Mouse (Mus musculus) hindbrain, embryonic 10.5 days (tissue): ENCODE results near the gene Nudc. TPM values are rescaled to one million over a fixed set of nuclear protein-coding genes. Genes with fewer than 3 reads are reported as not detected.
A peak's percentile ranks its signal among the peaks of the same experiment; 100 is the strongest.

Experiments used
- DNase-seq: peaks from one replicate; pipeline ENCODE4 v3.0.0-alpha.2; 2017; ENCODE audit warnings: low spot score
- H3K27ac ChIP-seq: fragments of 300-500 bp; sonication (generic); 2 replicates; pipeline ENCODE4 v1.5.1; 2016; ENCODE audit warnings: mild to moderate bottlenecking, moderate library complexity
- H3K27me3 ChIP-seq: fragments of 300-500 bp; sonication (generic); 2 replicates; pipeline ENCODE4 v1.6.1; 2016; ENCODE audit warnings: mild to moderate bottlenecking; ENCODE audit not compliant: poor library complexity, insufficient read depth, severe bottlenecking
- H3K36me3 ChIP-seq: fragments of 300-500 bp; sonication (generic); 2 replicates; pipeline ENCODE4 v1.6.1; 2016; ENCODE audit warnings: mild to moderate bottlenecking, moderate library complexity
- H3K4me1 ChIP-seq: fragments of 300-500 bp; sonication (generic); replicated peaks from 2 replicates; pipeline ENCODE4 v1.6.1; 2016; ENCODE audit warnings: mild to moderate bottlenecking
- H3K4me3 ChIP-seq: fragments of 300-500 bp; sonication (generic); 2 replicates; pipeline ENCODE4 v1.5.1; 2016; ENCODE audit warnings: mild to moderate bottlenecking, moderate library complexity
- H3K9me3 ChIP-seq: fragments of 300-500 bp; sonication (generic); 2 replicates; pipeline ENCODE4 v1.6.1; 2016; ENCODE audit warnings: mild to moderate bottlenecking, moderate library complexity
- WGBS: fragments of 180-500 bp; shearing (Covaris S2); methylation state at CpG from one replicate; pipeline ENCODE4 v1.1.7; 2016; 5-methylcytosine and 5-hydroxymethylcytosine counted together
- polyA plus RNA-seq: library from polyadenylated mRNA; unstranded; fragments of >200 nt; fragmentation: Nextera tagmentation; extraction: Ambion mirVana; gene quantifications from 2 replicates; pipeline ENCODE4 v1.2.1, GENCODE M21; 2016

The Nudc gene
- polyA plus RNA-seq, 1 experiment from 2014 or later: 438 TPM

- DNase-seq: no peak
- peak overlapping the region; percentile 76 for H3K4me3 ChIP-seq
- H3K4me1 ChIP-seq: peaks cover 33% of the 10 kb centered on the region
- 25% methylated on average over 6 of the region's 6 CpGs for WGBS
- peaks cover 89% of the 10 kb centered on the region for H3K27me3 ChIP-seq
- H3K27ac ChIP-seq: no peak overlapping the region
- no peaks in the 10 kb centered on the region for H3K36me3 ChIP-seq
- H3K9me3 ChIP-seq: no peaks in the 10 kb centered on the region
These were observed 48.9 kb downstream of the Nudc start for GRCm38 (mm10) chr4:133496738-133497445.

DNA sequence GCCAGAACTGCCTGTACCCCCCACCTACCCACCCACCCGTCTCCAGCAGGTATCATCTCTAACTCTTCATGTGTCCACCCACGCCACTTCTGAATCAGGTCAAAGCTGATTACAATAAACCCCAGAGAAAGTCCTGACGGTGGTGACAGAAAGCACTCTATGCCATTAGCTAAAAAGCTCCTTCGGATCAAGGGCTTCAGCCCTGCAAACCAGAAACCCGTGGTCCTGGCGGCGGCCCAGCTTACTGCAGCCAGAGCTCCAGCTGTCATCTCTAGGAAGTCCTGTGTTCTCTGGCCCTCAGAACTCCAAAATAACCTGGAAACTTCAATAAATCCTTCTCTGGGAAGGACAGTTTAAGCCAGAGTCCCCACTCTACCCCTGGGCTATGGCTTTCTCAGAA is 50.1 kb downstream of the Nudc start:
- H3K36me3 ChIP-seq: no peaks in the 10 kb centered on the region
- H3K27me3 ChIP-seq: peaks cover 77% of the 10 kb centered on the region
- no peak overlapping the region for H3K27ac ChIP-seq
- H3K9me3 ChIP-seq: no peaks in the 10 kb centered on the region
- H3K4me1 ChIP-seq: peaks cover 38% of the 10 kb centered on the region
- WGBS: 36% methylated on average over 7 of the region's 7 CpGs
- no peak overlapping the region for H3K4me3 ChIP-seq
- DNase-seq: no peak

- 63% methylated on average over 4 of the region's 4 CpGs for WGBS
- Histone ChIP-seq H3K27me3 (peaks cover 68% of the 10 kb centered on the region), H3K4me1 (peaks cover 39% of the 10 kb centered on the region)
These were observed 50.9 kb downstream of the Nudc start for GRCm38 (mm10) chr4:133494867-133495266.

DNA sequence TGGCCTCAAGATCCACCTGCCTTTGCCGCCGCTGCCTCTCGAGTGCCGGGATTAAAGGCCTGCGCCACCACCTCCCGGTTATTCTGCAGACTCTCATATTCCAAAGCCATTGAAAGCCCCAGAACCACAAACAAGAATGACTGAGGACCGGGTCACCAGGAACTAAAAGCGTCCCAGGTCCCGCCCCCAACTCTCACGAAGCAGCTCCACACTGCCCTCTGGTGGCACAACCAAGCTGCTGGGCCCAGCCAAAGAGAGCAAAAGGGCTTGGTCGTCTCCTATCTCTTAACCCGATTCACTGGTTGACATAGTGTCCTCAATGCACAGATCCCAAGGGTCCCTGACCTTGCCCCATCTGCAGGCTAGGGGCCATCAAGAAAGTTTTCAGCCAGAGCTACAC is 51.4 kb downstream of the Nudc start:
- peak; percentile 89 for DNase-seq
- Histone ChIP-seq H3K4me1 (peaks cover 43% of the 10 kb centered on the region), H3K4me3 (peak overlapping the region; percentile 47), H3K9me3 (no peaks in the 10 kb centered on the region), H3K27ac (no peak overlapping the region; the same call in 1 of the 2 replicates), H3K36me3 (no peaks in the 10 kb centered on the region), H3K27me3 (peaks cover 64% of the 10 kb centered on the region)
- under 1% methylated on average over 12 of the region's 12 CpGs for WGBS

More at GRCm38 (mm10) chr4:133494867-133495266, 50.9 kb downstream of the Nudc start:
- Histone ChIP-seq H3K36me3 (no peaks in the 10 kb centered on the region), H3K9me3 (no peaks in the 10 kb centered on the region), H3K27ac (no peak overlapping the region), H3K4me3 (no peak overlapping the region)
- DNase-seq: no peak

GRCm38 (mm10) chr4:133493895-133494294 is 51.9 kb downstream of the Nudc start:
- no peaks in the 10 kb centered on the region for H3K9me3 ChIP-seq
- no peak overlapping the region; the same call in 1 of the 2 replicates for H3K27ac ChIP-seq
- H3K27me3 ChIP-seq: peaks cover 59% of the 10 kb centered on the region
- H3K4me1 ChIP-seq: peaks cover 47% of the 10 kb centered on the region
- DNase-seq: no peak
- H3K36me3 ChIP-seq: no peaks in the 10 kb centered on the region
- H3K4me3 ChIP-seq: peak overlapping the region; percentile 47
- WGBS: 28% methylated on average over 10 of the region's 12 CpGs

DNA sequence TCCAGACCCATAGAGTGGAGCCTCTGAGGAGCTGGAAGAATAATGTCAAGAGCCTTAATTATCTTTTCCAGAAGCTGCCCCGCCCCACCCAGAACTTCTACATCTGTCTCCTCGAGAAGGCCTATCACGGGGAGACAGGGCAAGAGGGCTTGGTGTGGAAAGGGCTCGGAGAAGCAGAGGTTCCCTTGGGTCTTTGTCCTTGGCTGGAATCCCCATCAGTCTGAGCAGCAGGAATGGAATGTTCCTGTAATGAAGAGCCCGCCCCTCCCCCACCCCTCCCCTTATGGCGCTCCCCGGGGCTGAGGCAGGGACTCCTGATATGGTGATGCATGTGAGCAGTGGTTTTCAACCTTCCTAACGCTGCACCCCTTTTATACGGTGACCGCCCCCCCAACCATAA is 54.0 kb downstream of the Nudc start:
- peak overlapping the region; percentile 37; the same call in 1 of the 2 replicates for H3K27ac ChIP-seq
- DNase-seq: no peak
- H3K9me3 ChIP-seq: no peaks in the 10 kb centered on the region
- no peak overlapping the region for H3K4me3 ChIP-seq
- peaks cover 38% of the 10 kb centered on the region for H3K27me3 ChIP-seq
- H3K4me1 ChIP-seq: peaks cover 28% of the 10 kb centered on the region
- no peaks in the 10 kb centered on the region for H3K36me3 ChIP-seq
- WGBS: 39% methylated on average over 10 of the region's 10 CpGs

DNA sequence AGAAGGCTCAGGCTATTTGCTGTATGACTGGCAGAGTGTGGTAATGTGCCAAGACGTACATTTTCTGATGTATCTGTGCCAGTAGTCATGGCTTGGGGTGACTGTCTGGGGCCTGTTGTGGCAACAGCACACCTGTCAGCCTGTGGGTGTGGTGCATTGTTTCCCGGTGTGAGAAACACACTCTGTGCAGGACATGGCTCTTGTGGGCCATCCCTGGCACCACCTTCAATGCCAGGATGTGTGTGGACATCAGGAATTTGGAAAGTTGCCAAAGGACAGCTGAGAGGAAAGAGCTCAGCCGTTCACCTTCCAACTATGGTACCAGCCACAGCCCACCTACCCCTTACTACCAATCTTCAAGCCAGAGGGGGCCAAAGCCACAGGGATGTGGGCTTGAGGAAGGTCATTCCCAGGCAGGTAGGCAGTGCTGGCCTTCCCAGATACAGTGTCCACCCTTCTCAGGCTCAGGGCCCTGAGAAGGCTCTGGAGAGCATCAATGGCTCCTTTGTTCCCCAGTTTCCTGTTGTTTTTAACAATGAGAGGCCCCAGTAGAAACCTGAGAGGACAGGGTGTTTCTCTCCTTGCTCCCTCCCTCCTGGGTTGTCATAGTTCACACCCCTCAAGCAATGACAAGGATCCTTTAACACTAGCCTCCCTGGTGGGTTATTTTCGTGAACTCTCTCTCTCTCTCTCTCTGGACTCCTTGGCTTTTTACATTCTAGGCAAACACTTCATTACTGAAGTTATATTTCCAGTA is 56.1 kb downstream of the Nudc start:
- Histone ChIP-seq H3K36me3 (no peaks in the 10 kb centered on the region), H3K27me3 (peaks cover 19% of the 10 kb centered on the region), H3K4me1 (peaks cover 30% of the 10 kb centered on the region), H3K4me3 (no peak overlapping the region), H3K27ac (peak overlapping the region; percentile 64), H3K9me3 (no peaks in the 10 kb centered on the region)
- 62% methylated on average over 4 of the region's 4 CpGs for WGBS
- no peak for DNase-seq

DNA sequence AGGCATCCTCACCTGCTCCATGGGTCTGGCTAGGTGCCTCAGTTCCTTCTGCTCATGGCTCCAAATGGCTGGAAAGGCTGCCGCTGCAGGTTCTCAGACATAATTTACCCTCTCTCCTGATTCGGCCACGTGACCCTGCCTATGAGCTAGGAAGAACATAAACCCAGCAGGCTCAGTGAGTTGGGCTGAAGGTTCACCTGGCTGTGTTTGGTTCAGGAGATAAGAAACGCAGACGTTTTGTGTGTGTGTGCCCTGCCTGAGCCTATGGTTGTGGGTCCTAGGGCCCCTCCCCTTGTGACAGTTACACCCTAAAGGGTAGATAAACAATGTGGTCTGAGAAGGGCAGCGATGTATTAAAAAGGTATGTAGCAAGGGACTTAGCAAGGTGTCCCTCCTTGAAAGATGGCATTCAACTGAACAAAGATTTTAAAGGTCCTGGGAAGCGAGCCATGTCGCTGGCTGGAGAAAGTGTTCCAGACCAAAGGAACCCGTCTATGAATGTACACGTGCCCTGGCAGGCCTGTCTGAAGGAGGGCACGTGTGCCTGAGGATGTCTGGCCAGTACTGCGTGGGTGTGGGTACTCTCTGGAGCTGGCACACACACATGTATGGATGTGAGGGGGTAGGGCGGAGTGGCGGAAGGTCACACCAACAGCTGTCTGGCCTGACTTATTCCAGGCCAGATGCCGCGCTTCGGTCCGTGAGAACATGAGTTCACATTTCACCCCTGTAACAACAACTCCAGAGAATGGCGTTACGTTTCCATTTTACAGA is 57.0 kb downstream of the Nudc start:
- Histone ChIP-seq H3K9me3 (no peaks in the 10 kb centered on the region), H3K27me3 (peaks cover 19% of the 10 kb centered on the region), H3K36me3 (no peaks in the 10 kb centered on the region), H3K27ac (peak overlapping the region; percentile 64; the same call in 1 of the 2 replicates), H3K4me1 (peaks cover 30% of the 10 kb centered on the region), H3K4me3 (no peak overlapping the region)
- DNase-seq: no peak
- 85% methylated on average over 20 of the region's 20 CpGs for WGBS

DNA sequence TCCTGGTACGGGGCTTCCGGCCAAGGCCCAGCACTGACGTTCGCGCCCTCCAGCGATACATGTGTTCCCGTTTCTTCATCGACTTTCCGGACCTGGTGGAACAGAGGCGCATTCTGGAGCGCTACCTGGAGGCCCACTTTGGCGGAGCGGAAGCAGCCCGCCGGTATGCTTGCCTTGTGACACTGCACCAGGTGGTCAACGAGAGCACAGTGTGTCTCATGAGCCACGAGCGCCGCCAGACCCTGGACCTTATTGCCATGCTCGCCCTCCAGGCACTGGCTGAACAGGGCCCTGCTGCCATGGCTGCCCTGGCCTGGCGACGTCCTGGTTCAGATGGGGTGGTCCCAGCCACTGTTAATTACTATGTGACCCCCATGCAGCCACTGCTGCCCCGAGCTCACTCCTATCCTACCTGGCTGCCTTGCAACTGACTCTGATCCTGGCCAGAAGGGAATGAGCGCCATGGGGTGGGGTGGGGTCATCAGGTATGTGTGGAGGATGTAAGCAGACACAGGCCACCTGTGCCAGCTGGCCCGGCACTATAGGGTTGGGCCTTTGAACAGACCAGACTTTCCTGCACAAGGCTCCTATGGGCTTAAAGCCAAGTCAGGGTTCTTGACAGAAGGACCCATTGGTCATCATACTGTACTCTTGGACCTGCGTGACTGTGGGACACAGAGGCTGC is 59.0 kb downstream of the Nudc start:
- Histone ChIP-seq H3K4me1 (peaks cover 28% of the 10 kb centered on the region), H3K36me3 (no peaks in the 10 kb centered on the region), H3K27me3 (peaks cover 28% of the 10 kb centered on the region), H3K27ac (no peak overlapping the region), H3K9me3 (no peaks in the 10 kb centered on the region), H3K4me3 (no peak overlapping the region)
- DNase-seq: no peak
- 94% methylated on average over 26 of the region's 26 CpGs for WGBS

- 90% methylated on average over 28 of the region's 28 CpGs for WGBS
- no peak overlapping the region for H3K4me3 ChIP-seq
- DNase-seq: no peak
- H3K27ac ChIP-seq: no peak overlapping the region
- no peaks in the 10 kb centered on the region for H3K36me3 ChIP-seq
- no peaks in the 10 kb centered on the region for H3K9me3 ChIP-seq
- peaks cover 38% of the 10 kb centered on the region for H3K27me3 ChIP-seq
- peaks cover 28% of the 10 kb centered on the region for H3K4me1 ChIP-seq
These were observed 59.9 kb downstream of the Nudc start for GRCm38 (mm10) chr4:133485691-133486425.

GRCm38 (mm10) chr4:133484266-133485025 is 61.4 kb downstream of the Nudc start:
- DNase-seq: no peak
- Histone ChIP-seq H3K9me3 (no peaks in the 10 kb centered on the region), H3K27me3 (peaks cover 47% of the 10 kb centered on the region), H3K27ac (0 out of 2 replicates have a peak overlapping the region, but pooled peaks have one; percentile 51), H3K4me3 (peak overlapping the region; percentile 38), H3K36me3 (no peaks in the 10 kb centered on the region), H3K4me1 (peaks cover 36% of the 10 kb centered on the region)
- WGBS: 10% methylated on average over 22 of the region's 22 CpGs
